Mouse (Mus musculus): ENCODE measurements around the gene Rps6kb1. TPM values are rescaled to one million over a fixed set of nuclear protein-coding genes. Genes with fewer than 3 reads are reported as not detected.
"Not testable (repeated sequence)": the region's sequence is repeated elsewhere in the genome, so short reads cannot be mapped to it uniquely, and the experiment has no call there.

Gene Rps6kb1
- polyA plus RNA-seq, 1 experiment from 2014 or later: 58.8 TPM

DNA sequence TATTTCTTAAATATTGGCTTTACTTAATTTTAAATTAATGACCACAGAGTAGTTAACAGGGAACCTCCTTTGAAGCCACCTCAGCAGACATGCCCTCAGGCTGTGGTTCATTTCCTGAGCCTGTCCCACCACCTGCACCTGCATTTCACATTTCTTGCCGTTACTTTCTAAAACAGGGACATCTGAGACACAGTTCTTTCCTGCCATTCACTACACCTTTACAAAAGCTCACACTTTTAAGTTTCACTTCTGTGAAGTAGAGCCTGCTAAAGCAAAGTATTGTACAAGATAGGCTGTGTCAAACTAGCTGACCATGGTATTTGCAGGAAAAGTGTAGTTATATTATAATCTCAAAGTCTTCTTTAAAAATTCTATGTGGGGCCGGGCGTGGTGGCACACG lies 5.8 kb downstream of the Rps6kb1 start:
- Histone ChIP-seq H3K27me3 (ENCODE audit: insufficient read depth, low read length) (no peaks in the 10 kb centered on the region), H3K4me2 (no peak overlapping the region), H3K36me3 (ENCODE audit: insufficient read depth) (peaks cover 16% of the 10 kb centered on the region), H3K27ac (ENCODE audit: low read depth) (no peak overlapping the region), H3K4me1 (ENCODE audit: insufficient read depth) (peaks cover 7% of the 10 kb centered on the region; the same call in 1 of the 2 replicates), H3K9me3 (ENCODE audit: low read depth, low read length) (no peaks in the 10 kb centered on the region), H3K4me3 (ENCODE audit: low read depth, low read length) (no peak overlapping the region), H3K9ac (no peak overlapping the region)
- 97% methylated on average over 4 of the region's 4 CpGs for WGBS
- ATAC-seq (ENCODE audit: insufficient read depth) (no peak), DNase-seq (no peak)
- TF ChIP-seq CTCF (IDR thresholded peaks at IDR 0.05; ENCODE audit: low read depth): no peak

DNA sequence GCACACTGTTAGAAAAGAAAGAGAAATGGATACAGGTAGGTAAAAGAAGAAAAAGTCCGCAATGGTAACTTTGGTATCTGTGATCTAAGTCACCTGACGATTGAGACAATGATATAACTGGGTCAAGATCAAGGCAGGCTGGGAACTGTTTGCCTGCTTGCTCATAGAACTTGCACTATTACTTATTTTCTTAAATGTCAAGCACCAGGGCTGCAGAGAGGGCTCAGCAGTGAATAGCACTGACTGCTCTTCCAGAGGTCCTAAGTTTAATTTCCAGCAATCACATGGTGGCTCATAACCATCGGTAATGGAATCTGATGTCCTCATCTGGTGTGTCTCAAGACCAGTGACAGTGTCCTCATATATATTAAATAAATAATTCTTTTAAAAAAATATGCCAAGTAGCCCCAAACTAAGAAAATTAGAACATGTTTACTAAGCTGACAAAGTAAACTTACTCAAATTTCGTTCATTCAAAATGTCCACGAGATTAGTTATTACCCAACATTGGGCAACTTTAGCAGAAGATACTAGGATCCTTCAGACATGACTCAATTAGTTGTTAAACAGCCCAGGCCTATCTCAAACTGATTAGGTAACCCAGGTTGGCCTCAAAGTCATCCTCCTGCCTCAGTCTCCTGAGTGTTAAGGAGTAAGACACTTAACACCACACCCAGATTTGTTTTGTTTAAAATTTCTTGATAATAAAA lies 10.2 kb downstream of the Rps6kb1 start:
- H3K9ac ChIP-seq: no peak overlapping the region
- no peak for TF ChIP-seq CTCF (IDR thresholded peaks at IDR 0.05; ENCODE audit: low read depth)
- no peak for ATAC-seq (ENCODE audit: insufficient read depth)
- no peaks in the 10 kb centered on the region for H3K27me3 ChIP-seq (ENCODE audit: insufficient read depth, low read length)
- H3K27ac ChIP-seq (ENCODE audit: low read depth): no peak overlapping the region
- H3K4me2 ChIP-seq: no peak overlapping the region
- H3K4me1 ChIP-seq (ENCODE audit: insufficient read depth): no peaks in the 10 kb centered on the region
- no peak overlapping the region for H3K4me3 ChIP-seq (ENCODE audit: low read depth, low read length)
- DNase-seq: no peak
- peaks cover 42% of the 10 kb centered on the region for H3K36me3 ChIP-seq (ENCODE audit: insufficient read depth)
- no peaks in the 10 kb centered on the region for H3K9me3 ChIP-seq (ENCODE audit: low read depth, low read length)
- WGBS: 88% methylated on average over 5 of the region's 5 CpGs

DNA sequence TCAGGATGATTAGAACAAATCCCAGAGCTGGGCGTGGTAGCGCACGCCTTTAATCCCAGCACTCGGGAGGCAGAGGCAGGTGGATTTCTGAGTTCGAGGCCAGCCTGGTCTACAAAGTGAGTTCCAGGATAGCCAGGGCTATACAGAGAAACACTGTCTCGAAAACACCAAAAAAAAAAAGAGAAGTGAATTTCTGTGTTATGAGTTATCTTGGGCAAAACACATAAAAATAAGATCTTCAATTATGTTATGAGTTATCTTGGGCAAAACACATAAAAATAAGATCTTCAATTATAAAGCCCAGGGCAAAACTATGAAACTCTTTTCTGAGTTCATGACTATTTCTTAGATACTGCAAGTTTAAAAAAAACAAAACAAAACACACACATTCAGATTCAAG lies 11.3 kb downstream of the Rps6kb1 start:
- not testable (repeated sequence) for ATAC-seq (ENCODE audit: insufficient read depth); H3K9me3 ChIP-seq (ENCODE audit: low read depth, low read length); H3K9ac ChIP-seq; H3K4me3 ChIP-seq (ENCODE audit: low read depth, low read length); H3K27ac ChIP-seq (ENCODE audit: low read depth); H3K4me1 ChIP-seq (ENCODE audit: insufficient read depth); H3K4me2 ChIP-seq; DNase-seq; H3K27me3 ChIP-seq (ENCODE audit: insufficient read depth, low read length)
- peaks cover 47% of the 10 kb centered on the region for H3K36me3 ChIP-seq (ENCODE audit: insufficient read depth)
- WGBS: 88% methylated on average over 6 of the region's 6 CpGs

- ATAC-seq (ENCODE audit: insufficient read depth) (no peak), DNase-seq (peak; percentile 52)
- Histone ChIP-seq H3K27ac (ENCODE audit: low read depth) (no peak overlapping the region), H3K4me1 (ENCODE audit: insufficient read depth) (no peaks in the 10 kb centered on the region), H3K36me3 (ENCODE audit: insufficient read depth) (peaks cover 51% of the 10 kb centered on the region), H3K27me3 (ENCODE audit: insufficient read depth, low read length) (no peaks in the 10 kb centered on the region), H3K4me2 (no peak overlapping the region), H3K4me3 (ENCODE audit: low read depth, low read length) (no peak overlapping the region), H3K9me3 (ENCODE audit: low read depth, low read length) (no peaks in the 10 kb centered on the region), H3K9ac (no peak overlapping the region)
- WGBS: 48% methylated on average over 1 of the region's 1 CpGs
- TF ChIP-seq CTCF (IDR thresholded peaks at IDR 0.05; ENCODE audit: low read depth): peak; percentile 57
These were observed 11.8 kb downstream of the Rps6kb1 start for GRCm38 (mm10) chr11:86532834-86533233.

GRCm38 (mm10) chr11:86527528-86527927 lies 17.1 kb downstream of the Rps6kb1 start:
- H3K4me2 ChIP-seq: no peak overlapping the region
- DNase-seq (no peak), ATAC-seq (ENCODE audit: insufficient read depth) (no peak)
- H3K4me3 ChIP-seq (ENCODE audit: low read depth, low read length): no peak overlapping the region
- H3K36me3 ChIP-seq (ENCODE audit: insufficient read depth): peaks cover 75% of the 10 kb centered on the region
- no peaks in the 10 kb centered on the region for H3K9me3 ChIP-seq (ENCODE audit: low read depth, low read length)
- no peaks in the 10 kb centered on the region for H3K4me1 ChIP-seq (ENCODE audit: insufficient read depth)
- no peak overlapping the region for H3K9ac ChIP-seq
- no peak for TF ChIP-seq CTCF (IDR thresholded peaks at IDR 0.05; ENCODE audit: low read depth)
- no peak overlapping the region for H3K27ac ChIP-seq (ENCODE audit: low read depth)
- H3K27me3 ChIP-seq (ENCODE audit: insufficient read depth, low read length): no peaks in the 10 kb centered on the region
- 90% methylated on average over 4 of the region's 4 CpGs for WGBS

DNA sequence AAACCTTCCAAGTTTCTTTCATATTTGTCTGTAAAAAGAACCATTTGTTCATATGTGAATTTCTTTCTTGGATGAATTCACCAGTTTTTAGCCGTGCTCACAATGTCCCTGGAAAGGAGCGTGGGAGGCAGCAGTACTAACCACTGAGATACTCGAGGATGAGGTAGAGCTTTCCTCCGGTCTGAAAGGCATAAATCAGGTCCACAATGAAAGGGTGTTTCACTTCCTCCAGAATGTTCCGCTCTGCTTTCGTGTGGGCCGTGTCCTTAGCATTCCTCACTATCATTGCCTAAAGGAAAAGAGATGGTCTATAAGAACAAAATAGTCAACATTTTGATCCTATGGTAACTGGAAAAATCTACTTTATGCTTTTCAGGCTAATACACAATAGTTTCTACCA lies 24.9 kb downstream of the Rps6kb1 start:
- Histone ChIP-seq H3K9ac (no peak overlapping the region), H3K9me3 (ENCODE audit: low read depth, low read length) (no peaks in the 10 kb centered on the region), H3K27ac (ENCODE audit: low read depth) (no peak overlapping the region), H3K27me3 (ENCODE audit: insufficient read depth, low read length) (no peaks in the 10 kb centered on the region), H3K4me3 (ENCODE audit: low read depth, low read length) (no peak overlapping the region), H3K4me1 (ENCODE audit: insufficient read depth) (no peaks in the 10 kb centered on the region), H3K36me3 (ENCODE audit: insufficient read depth) (peaks cover 84% of the 10 kb centered on the region), H3K4me2 (no peak overlapping the region)
- no peak for ATAC-seq (ENCODE audit: insufficient read depth)
- 86% methylated on average over 7 of the region's 7 CpGs for WGBS
- TF ChIP-seq CTCF (IDR thresholded peaks at IDR 0.05; ENCODE audit: low read depth): no peak
- DNase-seq: no peak

DNA sequence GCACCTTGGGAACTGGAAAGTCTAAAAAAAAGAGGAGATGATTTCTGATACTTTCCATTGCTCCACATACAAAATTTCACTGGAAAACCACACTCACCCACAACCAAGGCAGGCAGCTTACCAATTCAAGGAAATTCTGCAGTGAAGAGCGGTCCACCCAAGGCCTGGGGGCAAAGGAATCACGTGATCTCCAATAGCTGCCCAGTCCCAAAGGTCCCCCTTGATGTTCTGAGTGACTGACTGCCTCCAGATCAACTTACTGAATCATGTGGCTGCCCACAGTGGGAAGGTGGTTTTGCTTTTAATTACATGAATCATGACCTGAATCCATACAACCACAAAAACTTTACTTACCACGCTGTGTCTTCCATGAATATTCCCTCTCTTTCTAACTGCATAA lies 27.4 kb downstream of the Rps6kb1 start:
- no peak for TF ChIP-seq CTCF (IDR thresholded peaks at IDR 0.05; ENCODE audit: low read depth)

More for the DNA sequence above, 27.4 kb downstream of the Rps6kb1 start:
- H3K9me3 ChIP-seq (ENCODE audit: low read depth, low read length): no peaks in the 10 kb centered on the region
- H3K4me1 ChIP-seq (ENCODE audit: insufficient read depth): no peaks in the 10 kb centered on the region
- no peak overlapping the region for H3K4me2 ChIP-seq
- no peak overlapping the region for H3K9ac ChIP-seq
- H3K27ac ChIP-seq (ENCODE audit: low read depth): no peak overlapping the region
- peaks cover 78% of the 10 kb centered on the region for H3K36me3 ChIP-seq (ENCODE audit: insufficient read depth)
- DNase-seq (no peak), ATAC-seq (ENCODE audit: insufficient read depth) (no peak)
- 95% methylated on average over 3 of the region's 3 CpGs for WGBS
- H3K4me3 ChIP-seq (ENCODE audit: low read depth, low read length): no peak overlapping the region
- no peaks in the 10 kb centered on the region for H3K27me3 ChIP-seq (ENCODE audit: insufficient read depth, low read length)
